Mouse (Mus musculus) cortical plate, adult 2 months (tissue): ENCODE results near the gene Tbc1d5.

Experiments used
- CTCF ChIP-seq: fragments of 200-500 bp; IDR thresholded peaks from 2 replicates; pipeline ENCODE4 v1.5.1; 2011; ENCODE audit warnings: mild to moderate bottlenecking, control low read depth, low read length; ENCODE audit not compliant: insufficient read depth; ENCODE audit errors: extremely low read depth
- POLR2A ChIP-seq: fragments of 200-500 bp; IDR thresholded peaks from 2 replicates; pipeline ENCODE4 v1.6.1; 2011; ENCODE audit warnings: mild to moderate bottlenecking, low read length, control low read depth; ENCODE audit not compliant: insufficient read depth; ENCODE audit errors: extremely low read depth

- no peak for TF ChIP-seq CTCF
- TF ChIP-seq POLR2A, result no peak
Measured at GRCm38 (mm10) chr17:50764387-50764786, 414.8 kb downstream of the Tbc1d5 start.
